Mouse (Mus musculus) CD8-positive naive resting alpha-beta T cell, adult 2 months (primary cell): ENCODE data around the gene Ms4a4a.
"Not testable (repeated sequence)": the region's sequence is repeated elsewhere in the genome, so short reads cannot be mapped to it uniquely, and the experiment has no call there.

Source experiments
- DNase-seq, 2 experiments: peaks; one replicate each; pipeline ENCODE4 v3.0.0; 2022; ENCODE audit warnings: low read depth in 2 of 2, low spot score in 2 of 2

The Ms4a4a gene

GRCm38 (mm10) chr19:11375273-11375672 lies at the start of gene Ms4a4a:
Gene Ms4a4a (plus strand): TSS chr19:11375523.
- no peak for DNase-seq

DNA sequence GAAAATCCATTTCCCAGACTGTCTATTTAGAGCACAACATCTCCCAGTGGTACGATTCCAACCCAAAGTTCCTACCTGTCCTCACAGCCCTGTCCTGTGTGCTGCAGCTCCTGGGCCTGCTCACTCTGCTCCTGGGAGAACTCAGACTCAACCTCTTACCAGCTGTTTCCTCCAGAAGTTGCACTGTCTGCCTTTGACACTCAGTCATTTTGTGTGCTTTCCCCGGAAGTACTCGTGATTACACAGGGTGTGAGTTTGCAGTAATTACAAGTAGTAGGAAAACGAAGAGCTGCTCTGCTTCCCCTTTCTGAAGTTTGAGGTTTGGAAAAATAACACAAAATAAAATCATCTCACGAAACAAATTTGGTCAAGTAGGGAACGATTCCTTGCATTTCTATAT lies 39.4 kb upstream of the Ms4a4a start, which contains the start of gene Ms4a7:
Ms4a7 (minus strand) TSS at position 215 of the 400 bp plus-strand sequence.
- no peak for DNase-seq

DNA sequence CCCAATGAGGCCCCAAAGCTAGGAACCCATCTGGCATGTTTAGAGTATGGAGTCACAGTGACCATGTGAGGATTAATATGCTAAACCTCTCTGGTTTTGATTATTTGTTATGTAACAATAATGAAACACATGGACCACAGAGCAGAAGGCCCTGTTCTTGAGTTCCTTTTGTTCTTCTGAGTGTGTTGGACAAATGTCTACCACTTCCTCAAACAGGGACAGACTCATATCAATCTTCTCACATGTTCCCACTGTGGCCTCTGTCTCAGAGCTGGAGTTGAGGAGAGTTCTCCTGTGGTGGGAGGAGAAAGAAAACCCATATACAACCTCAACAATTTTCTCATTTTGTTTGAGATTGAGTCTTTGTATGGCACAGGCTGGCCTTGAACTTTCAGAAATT lies 32.2 kb upstream of the Ms4a4a start:
- DNase-seq: no peak

DNA sequence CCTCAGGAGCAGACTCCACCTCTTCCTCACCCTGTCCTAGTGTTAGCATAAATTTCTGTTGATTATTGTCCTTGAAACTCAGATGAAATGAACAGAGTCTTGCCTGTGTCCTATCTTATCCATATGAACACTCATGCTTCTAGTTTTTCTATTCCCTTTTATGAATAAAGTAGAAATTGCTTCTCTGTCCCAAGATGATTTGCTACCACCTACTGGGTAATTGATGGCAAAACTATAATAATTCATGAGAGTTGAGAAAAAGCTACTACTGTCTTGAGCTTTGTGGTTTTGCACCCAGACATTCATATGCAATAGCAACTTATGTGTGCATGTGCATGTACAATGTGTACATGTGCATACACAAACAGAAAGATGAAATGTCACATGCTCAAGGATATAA lies 31.3 kb upstream of the Ms4a4a start:
- DNase-seq: no peak

GRCm38 (mm10) chr19:11349698-11350481 lies 25.4 kb upstream of the Ms4a4a start:
- no peak for DNase-seq

- peak; percentile 38 to 62 for DNase-seq
These were observed 23.4 kb upstream of the Ms4a4a start for GRCm38 (mm10) chr19:11351878-11352277.

GRCm38 (mm10) chr19:11355730-11356129 lies 19.6 kb upstream of the Ms4a4a start:
- peak; percentile 80 to 81 for DNase-seq

DNA sequence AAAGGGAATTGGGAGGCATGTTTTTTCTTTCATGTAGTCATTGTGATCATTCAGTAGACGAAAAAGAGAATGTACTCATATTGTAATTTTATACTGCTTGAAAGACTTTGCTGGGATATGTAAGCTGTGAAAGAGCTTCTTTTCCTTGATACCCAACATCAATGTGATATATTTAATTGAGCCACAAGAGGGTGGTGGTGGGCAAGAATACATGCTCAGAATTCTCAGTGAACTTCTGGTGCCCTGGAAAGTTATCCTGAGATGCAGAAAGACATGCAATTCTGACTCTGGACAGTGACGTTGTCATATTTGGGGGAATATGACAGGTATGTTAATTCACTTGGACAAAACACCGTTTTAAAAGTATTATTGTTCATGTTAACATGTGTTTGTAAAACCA lies 15.2 kb upstream of the Ms4a4a start:
- peak in 1 of 2 experiments; percentile 54 for DNase-seq

- DNase-seq: peak; percentile 72 to 77
These were observed 13.3 kb upstream of the Ms4a4a start for GRCm38 (mm10) chr19:11362002-11362401.

DNA sequence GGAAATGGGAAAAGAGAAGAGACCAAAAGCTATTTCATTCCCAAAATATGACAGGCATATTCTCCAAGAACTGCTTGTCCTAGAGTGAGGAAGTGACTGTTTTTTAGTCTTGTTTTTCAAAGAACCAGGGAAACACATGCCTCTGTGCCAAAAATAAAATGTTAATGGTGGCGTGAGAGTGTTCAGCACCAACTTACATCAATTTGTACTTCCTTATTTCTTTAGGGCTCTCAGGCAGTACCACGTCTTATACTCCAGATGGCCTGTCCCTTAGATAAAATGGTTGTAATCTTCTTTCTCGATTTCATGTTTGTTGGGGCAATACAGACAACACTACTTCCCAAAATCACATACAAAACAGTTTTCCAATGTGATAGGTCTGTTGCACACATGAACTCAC lies 7.0 kb upstream of the Ms4a4a start:
- DNase-seq: no peak

- no peak for DNase-seq
These were observed 4.1 kb upstream of the Ms4a4a start for GRCm38 (mm10) chr19:11371181-11371580.

GRCm38 (mm10) chr19:11376399-11376798 lies 1.1 kb downstream of the Ms4a4a start:
- no peak for DNase-seq

DNA sequence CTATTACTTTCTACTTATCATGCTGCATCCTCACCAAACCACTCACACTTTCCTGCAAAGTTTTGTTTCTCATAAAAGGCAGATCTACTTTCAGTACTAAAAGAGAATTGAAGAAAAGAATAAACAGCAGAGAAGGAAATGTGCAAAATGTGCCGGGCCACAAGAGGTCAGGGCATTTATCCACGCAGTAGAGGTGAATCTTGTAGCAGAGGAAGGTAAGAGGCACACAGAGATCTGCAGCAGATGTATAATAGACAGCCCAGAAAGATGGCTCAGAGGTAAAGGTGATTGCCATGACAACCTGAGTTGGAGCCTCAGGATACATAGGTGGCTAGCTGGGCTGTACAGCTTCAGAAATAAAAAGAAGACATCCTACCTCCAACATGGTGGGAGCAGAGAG lies 11.8 kb downstream of the Ms4a4a start:
- peak; percentile 32 to 54 for DNase-seq

DNA sequence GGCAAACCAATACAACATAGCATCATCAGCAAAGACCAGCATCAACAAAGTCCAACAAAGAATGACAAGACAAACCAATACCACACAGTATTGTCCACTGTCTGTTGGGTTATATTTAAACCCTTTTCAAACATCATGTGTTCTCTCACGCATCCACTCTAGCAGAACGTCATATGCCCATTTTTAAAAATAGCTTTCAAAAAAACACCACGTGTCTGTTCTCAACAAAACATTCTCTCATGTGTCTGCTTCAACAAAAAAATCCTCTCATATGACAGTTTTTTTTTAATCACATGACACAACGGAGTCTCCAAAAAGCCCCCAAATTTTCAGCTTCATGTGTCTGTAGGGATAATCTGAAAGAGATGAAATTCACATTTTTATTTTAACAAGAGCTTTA lies 12.4 kb downstream of the Ms4a4a start:
- no peak for DNase-seq

- no peak for DNase-seq
These were observed 13.6 kb downstream of the Ms4a4a start for GRCm38 (mm10) chr19:11388949-11389348.

GRCm38 (mm10) chr19:11395769-11396168 lies 20.4 kb downstream of the Ms4a4a start:
- DNase-seq: no peak

DNA sequence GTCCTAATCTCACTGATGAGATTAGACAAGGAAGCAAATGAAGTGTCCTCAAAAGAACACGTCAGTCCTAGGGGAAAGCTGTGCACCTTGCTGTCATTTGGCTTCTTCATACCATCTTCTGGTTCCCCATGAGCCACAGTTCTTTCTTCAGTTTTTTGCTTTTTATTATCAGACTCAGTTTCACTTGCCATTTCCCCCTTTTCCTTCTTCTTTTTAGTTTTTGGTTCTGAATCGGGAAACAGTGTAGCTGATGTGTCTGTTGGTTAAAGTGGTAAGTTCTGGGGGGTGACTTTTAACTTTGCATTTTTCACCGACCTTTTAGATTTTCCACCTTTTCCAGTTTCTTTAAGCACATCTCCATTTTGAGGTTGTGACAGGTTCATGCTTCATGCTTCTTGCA lies 29.2 kb downstream of the Ms4a4a start, which contains the start of gene Ms4a4c:
Ms4a4c (plus strand) TSS at position 244 of the 400 bp plus-strand sequence.
- DNase-seq: no peak

- no peak for DNase-seq
These were observed 32.1 kb downstream of the Ms4a4a start for GRCm38 (mm10) chr19:11407428-11407827.

DNA sequence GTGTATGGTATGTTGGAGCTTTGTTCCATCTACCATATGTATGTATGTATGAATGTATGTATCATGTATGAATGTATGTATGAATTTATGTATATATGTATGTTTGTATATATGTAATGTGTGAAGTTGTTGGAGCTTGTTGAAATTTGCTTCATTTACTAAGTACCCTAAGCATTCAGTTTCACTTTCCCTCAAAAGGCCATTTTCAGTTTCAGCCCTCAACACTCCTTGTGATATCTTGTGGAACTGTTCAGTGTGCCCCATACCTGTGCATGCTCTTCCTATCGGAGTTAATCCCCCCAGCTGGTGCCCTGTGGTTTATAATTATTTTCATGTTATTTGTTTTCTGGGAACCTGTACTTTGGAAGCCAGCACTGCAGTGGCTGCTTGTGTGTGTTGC lies 33.3 kb downstream of the Ms4a4a start:
- no peak for DNase-seq

DNA sequence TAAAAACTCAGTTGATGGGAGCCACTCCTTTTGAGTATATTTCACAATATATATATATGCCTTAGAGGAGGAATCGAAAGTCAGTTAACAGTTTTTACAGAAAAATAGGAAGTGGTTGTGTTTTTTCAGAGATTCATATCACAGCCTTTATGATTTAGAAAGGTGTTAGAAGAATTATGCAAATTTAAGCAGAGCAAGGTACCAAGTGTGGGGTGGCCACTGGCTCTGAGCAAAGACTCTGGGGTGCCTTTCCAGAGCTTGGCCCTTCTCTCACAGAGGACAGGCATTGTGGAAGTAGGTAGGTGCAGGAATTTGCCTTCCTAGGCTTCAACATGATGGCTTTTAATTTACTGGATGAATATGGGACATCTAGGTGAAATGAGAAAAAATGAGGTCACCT lies 36.3 kb downstream of the Ms4a4a start:
- no peak for DNase-seq

DNA sequence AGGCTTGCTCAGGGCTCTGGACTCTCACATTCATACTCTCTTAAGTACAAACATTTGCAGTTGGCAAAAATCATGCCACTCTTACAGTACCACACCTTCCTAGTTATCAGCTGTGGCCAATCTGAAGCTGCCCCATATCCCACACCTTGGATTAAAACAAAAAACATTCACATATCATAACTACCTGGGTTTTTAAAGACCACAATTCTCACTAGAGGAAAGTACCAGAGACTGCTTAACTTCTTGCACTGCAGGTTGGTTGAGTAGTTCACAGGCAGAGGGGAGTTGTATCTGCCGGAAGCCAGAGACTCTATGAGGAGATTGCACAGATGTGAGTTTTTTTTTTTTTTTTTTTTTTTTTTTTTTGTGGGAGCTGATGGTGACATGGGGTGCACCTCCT lies 38.8 kb downstream of the Ms4a4a start:
- no peak for DNase-seq

GRCm38 (mm10) chr19:11415581-11415980 lies 40.3 kb downstream of the Ms4a4a start:
- no peak for DNase-seq

GRCm38 (mm10) chr19:11418865-11419264 lies 43.5 kb downstream of the Ms4a4a start:
- not testable (repeated sequence) for DNase-seq
